Mouse (Mus musculus) c-Kit-positive CD71-positive TER-119-positive erythroid progenitor cells, embryonic 14.5 days (primary cell): ENCODE results near the gene Ctsk.
"Not testable (repeated sequence)": the region's sequence is repeated elsewhere in the genome, so short reads cannot be mapped to it uniquely, and the experiment has no call there.

Source experiments
- DNase-seq: peaks from one replicate; pipeline ENCODE4 v3.0.0-alpha.2; 2013; ENCODE audit warnings: low spot score

Gene Ctsk

GRCm38 (mm10) chr3:95524673-95525072 is 25.6 kb downstream of the Ctsk start:
- DNase-seq = no peak

DNA sequence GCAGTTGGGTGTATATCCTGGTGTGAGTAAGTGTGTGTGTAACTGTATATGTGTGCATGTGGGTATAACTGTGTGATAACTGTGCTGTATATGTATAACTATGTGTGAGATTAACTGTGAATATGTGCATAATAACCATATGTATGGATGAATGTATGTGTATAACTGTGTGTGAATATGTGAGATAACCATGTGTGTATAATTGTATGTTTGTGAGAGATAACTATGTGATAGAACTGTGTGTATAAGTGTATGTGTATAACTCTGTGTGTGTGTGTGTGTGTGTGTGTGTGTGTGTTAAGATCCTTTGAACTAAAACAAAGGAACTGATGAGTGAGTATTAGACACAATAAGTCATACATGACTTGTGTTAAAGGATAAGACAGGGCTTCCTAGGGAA is 27.1 kb downstream of the Ctsk start:
- no peak for DNase-seq

GRCm38 (mm10) chr3:95526622-95527211 is 27.7 kb downstream of the Ctsk start, which contains the start of gene Ctss:
Ctss (plus strand) TSS chr3:95526786.
- DNase-seq = no peak

- DNase-seq = no peak
Measured at GRCm38 (mm10) chr3:95529814-95530213, 30.8 kb downstream of the Ctsk start.

DNA sequence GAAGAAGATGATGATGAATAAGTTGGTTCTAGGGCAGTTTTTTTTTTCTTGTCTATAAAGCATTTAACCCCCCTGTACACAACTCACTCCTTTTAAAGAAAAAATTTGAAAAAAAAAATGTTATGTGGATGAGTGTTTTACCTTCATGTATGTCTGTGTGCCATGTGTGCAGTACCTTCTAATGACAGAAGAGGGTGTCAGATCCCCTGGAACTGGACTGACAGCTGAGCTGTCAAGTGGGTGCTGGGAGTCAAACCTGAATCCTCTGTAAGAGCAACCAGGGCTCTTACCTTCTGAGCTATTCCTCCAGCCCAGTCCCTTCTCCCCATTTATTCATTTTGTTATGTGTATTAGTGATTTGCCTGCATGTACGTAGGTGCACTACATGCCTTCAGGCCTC is 32.0 kb downstream of the Ctsk start:
- no peak for DNase-seq

- DNase-seq = no peak
Measured at GRCm38 (mm10) chr3:95533364-95533763, 34.3 kb downstream of the Ctsk start.

DNA sequence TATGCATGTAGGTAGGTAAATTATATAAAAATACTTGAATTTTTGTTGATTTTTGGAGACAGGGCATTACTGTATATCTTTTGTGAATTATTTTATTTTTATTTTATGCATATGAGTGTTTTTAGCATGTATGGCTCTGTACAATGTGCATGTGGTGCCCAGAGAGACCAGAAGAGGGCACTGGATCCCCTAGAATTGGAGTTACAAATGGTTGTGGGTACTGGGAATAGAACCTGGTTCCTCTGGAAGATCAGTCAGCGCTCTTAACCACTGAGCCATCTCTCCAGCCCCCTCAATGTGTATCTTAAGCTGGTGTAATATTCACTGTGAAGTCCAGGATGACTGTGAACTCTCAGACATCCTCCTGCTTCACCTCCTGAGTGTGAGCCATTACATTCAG is 35.9 kb downstream of the Ctsk start:
- no peak for DNase-seq

GRCm38 (mm10) chr3:95538936-95539335 is 39.9 kb downstream of the Ctsk start:
- no peak for DNase-seq

DNA sequence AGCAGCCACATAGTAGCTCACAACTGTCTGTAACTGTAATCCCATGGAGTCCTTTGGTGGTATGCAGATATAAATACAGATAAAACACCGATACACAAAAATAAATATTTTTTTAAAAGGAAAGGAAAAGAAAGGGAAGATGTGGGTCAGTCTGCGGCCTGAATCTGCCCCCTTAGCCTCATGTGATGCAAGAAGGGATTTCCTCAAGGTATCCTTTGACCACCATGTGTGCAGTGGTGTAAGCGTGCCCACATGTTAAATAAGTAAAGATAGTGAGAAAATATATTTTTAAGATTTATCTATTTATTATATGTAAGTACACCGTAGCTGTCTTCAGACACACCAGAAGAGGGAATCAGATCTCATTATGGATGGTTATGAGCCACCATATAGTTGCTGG is 40.8 kb downstream of the Ctsk start:
- no peak for DNase-seq

GRCm38 (mm10) chr3:95541186-95541585 is 42.1 kb downstream of the Ctsk start:
- DNase-seq = not testable (repeated sequence)

DNA sequence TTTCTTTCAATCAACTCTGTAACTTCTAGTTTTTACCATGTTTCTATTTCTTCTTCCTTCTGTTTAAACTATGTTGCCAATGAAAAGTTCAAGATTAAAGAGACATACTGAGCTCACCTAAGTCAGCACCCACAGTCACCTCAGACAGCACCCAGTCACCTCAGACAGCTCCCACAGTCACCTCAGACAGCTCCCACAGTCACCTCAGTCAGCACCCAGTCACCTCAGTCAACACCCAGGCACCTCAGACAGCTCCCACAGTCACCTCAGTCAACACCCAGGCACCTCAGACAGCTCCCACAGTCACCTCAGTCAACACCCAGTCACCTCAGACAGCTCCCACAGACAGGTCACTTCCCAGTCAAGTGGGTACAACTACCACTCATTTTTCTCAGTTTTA is 43.1 kb downstream of the Ctsk start:
- no peak for DNase-seq

DNA sequence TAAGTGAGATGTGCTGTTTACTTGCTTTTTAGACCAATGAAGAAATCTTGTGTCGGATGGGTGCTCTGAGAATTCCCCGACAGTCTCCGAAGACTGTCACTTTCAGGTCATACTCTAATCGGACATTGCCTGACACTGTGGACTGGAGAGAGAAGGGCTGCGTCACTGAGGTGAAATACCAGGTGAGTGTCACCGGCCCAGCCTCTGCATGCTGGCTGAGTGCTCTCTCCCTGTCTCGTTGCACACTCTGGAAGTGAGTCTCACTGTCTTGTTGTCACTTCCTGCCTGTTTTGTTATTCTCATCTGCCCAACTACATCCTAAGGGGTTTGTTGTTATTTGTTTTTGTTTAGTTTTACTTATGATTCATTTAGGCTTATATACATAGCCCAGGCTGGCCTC is 43.9 kb downstream of the Ctsk start:
- DNase-seq = no peak

- DNase-seq = no peak
Measured at GRCm38 (mm10) chr3:95550176-95550575, 51.1 kb downstream of the Ctsk start.

DNA sequence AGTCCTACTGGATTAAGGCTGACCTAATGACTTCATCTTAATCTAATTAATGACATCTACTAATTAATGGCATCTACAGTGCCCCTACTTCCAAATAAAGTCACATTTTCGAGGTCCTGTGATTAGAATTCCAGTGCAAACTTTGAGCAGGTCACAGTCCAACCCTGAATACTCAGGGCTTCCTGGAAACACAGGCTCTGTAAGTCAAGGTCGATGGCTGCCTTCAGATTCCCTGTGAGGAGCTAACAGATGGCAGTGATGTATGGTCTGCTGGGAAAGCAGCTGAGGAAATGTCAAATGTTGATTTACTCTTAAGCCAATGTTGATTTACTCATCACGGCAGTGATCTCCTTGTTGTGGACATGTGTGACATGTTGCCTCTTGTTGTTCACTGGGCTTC is 54.9 kb downstream of the Ctsk start:
- no peak for DNase-seq
